Mouse (Mus musculus): ENCODE data around the gene Pigc. TPM values are rescaled to one million over a fixed set of nuclear protein-coding genes. Genes with fewer than 3 reads are reported as not detected.

Gene Pigc
- total and polyA plus RNA-seq, 3 experiments, result 0.93 to 26.1 (median 17.7) TPM

- H3K4me1 ChIP-seq (ENCODE audit: insufficient read depth, low read depth, low read length), result peaks cover 20% of the 10 kb centered on the region
- TF ChIP-seq GATA2 (IDR thresholded peaks at IDR 0.05; ENCODE audit: borderline replicate concordance, low read depth, low read length) (no peak), POLR2AphosphoS5 (IDR thresholded peaks at IDR 0.05; ENCODE audit: insufficient replicate concordance, low read depth, low read length) (no peak)
- no peaks in the 10 kb centered on the region for H3K36me3 ChIP-seq (replicated peaks)
- H3K9me3 ChIP-seq (replicated peaks), result no peaks in the 10 kb centered on the region
- DNase-seq (ENCODE audit: low spot score), result no peak
- no peak for ATAC-seq (ENCODE audit: extremely low read depth, insufficient number of reproducible peaks, low FRiP score, poor library complexity, severe bottlenecking)
- no peak within 1 kb of the TSS for H3K4me3 ChIP-seq (ENCODE audit: low read depth, low read length)
- H3K27me3 ChIP-seq (ENCODE audit: insufficient read depth, low read length), result peaks cover 15% of the 10 kb centered on the region
Measured at GRCm38 (mm10) chr1:161979536-161979935, 10.6 kb downstream of the Pigc start, which contains the start of gene 4930558K02Rik. Gene 4930558K02Rik, minus strand, starts transcription at chr1:161979636.

- Histone ChIP-seq H3K36me3 (replicated peaks) (no peaks in the 10 kb centered on the region), H3K27me3 (ENCODE audit: insufficient read depth, low read length) (peaks cover 18% of the 10 kb centered on the region), H3K9me3 (replicated peaks) (no peaks in the 10 kb centered on the region), H3K4me3 (ENCODE audit: low read depth, low read length) (no peak overlapping the region), H3K4me1 (ENCODE audit: insufficient read depth, low read depth, low read length) (peaks cover 19% of the 10 kb centered on the region)
- no peak for DNase-seq (ENCODE audit: low spot score)
- no peak for TF ChIP-seq TAL1 (conservative IDR thresholded peaks at IDR 0.05; ENCODE audit: low read depth, low read length)
- TF ChIP-seq POLR2AphosphoS5 (IDR thresholded peaks at IDR 0.05; ENCODE audit: insufficient replicate concordance, low read depth, low read length), result no peak
- no peak for TF ChIP-seq GATA1 (IDR thresholded peaks at IDR 0.05; ENCODE audit: borderline replicate concordance, low read length)
- no peak for TF ChIP-seq GATA2 (IDR thresholded peaks at IDR 0.05; ENCODE audit: borderline replicate concordance, low read depth, low read length)
- no peak for TF ChIP-seq CTCF (IDR thresholded peaks at IDR 0.05; ENCODE audit: low read depth, low read length)
- ATAC-seq (ENCODE audit: extremely low read depth, insufficient number of reproducible peaks, low FRiP score, poor library complexity, severe bottlenecking), result no peak
Measured at GRCm38 (mm10) chr1:161980046-161980445, 11.1 kb downstream of the Pigc start.

GRCm38 (mm10) chr1:161980626-161981298 is 11.8 kb downstream of the Pigc start:
- Histone ChIP-seq H3K4me1 (ENCODE audit: insufficient read depth, low read depth, low read length) (peaks cover 12% of the 10 kb centered on the region), H3K4me3 (ENCODE audit: low read depth, low read length) (no peak overlapping the region), H3K9me3 (replicated peaks) (no peaks in the 10 kb centered on the region), H3K36me3 (replicated peaks) (no peaks in the 10 kb centered on the region), H3K27me3 (ENCODE audit: insufficient read depth, low read length) (peaks cover 18% of the 10 kb centered on the region)
- no peak for ATAC-seq (ENCODE audit: extremely low read depth, insufficient number of reproducible peaks, low FRiP score, poor library complexity, severe bottlenecking)
- DNase-seq (ENCODE audit: low spot score), result no peak
- TF ChIP-seq TAL1 (conservative IDR thresholded peaks at IDR 0.05; ENCODE audit: low read depth, low read length) (no peak), POLR2AphosphoS5 (IDR thresholded peaks at IDR 0.05; ENCODE audit: insufficient replicate concordance, low read depth, low read length) (no peak), GATA1 (IDR thresholded peaks at IDR 0.05; ENCODE audit: borderline replicate concordance, low read length) (no peak), GATA2 (IDR thresholded peaks at IDR 0.05; ENCODE audit: borderline replicate concordance, low read depth, low read length) (no peak), CTCF (IDR thresholded peaks at IDR 0.05; ENCODE audit: low read depth, low read length) (no peak)

- peaks cover 23% of the 10 kb centered on the region for H3K27me3 ChIP-seq (ENCODE audit: insufficient read depth, low read length)
- H3K4me1 ChIP-seq (ENCODE audit: insufficient read depth, low read depth, low read length), result no peaks in the 10 kb centered on the region
- TF ChIP-seq GATA1 (IDR thresholded peaks at IDR 0.05; ENCODE audit: borderline replicate concordance, low read length) (no peak), TAL1 (conservative IDR thresholded peaks at IDR 0.05; ENCODE audit: low read depth, low read length) (no peak), POLR2AphosphoS5 (IDR thresholded peaks at IDR 0.05; ENCODE audit: insufficient replicate concordance, low read depth, low read length) (no peak), CTCF (IDR thresholded peaks at IDR 0.05; ENCODE audit: low read depth, low read length) (no peak), GATA2 (IDR thresholded peaks at IDR 0.05; ENCODE audit: borderline replicate concordance, low read depth, low read length) (no peak)
- no peaks in the 10 kb centered on the region for H3K36me3 ChIP-seq (replicated peaks)
- no peaks in the 10 kb centered on the region for H3K9me3 ChIP-seq (replicated peaks)
- DNase-seq (ENCODE audit: low spot score), result no peak
- no peak overlapping the region for H3K4me3 ChIP-seq (ENCODE audit: low read depth, low read length)
- ATAC-seq (ENCODE audit: extremely low read depth, insufficient number of reproducible peaks, low FRiP score, poor library complexity, severe bottlenecking), result no peak
Measured at GRCm38 (mm10) chr1:161983451-161983850, 14.5 kb downstream of the Pigc start.

GRCm38 (mm10) chr1:161983979-161984566 is 15.1 kb downstream of the Pigc start:
- TF ChIP-seq POLR2AphosphoS5 (IDR thresholded peaks at IDR 0.05; ENCODE audit: insufficient replicate concordance, low read depth, low read length) (no peak), TAL1 (conservative IDR thresholded peaks at IDR 0.05; ENCODE audit: low read depth, low read length) (no peak), GATA2 (IDR thresholded peaks at IDR 0.05; ENCODE audit: borderline replicate concordance, low read depth, low read length) (no peak), GATA1 (IDR thresholded peaks at IDR 0.05; ENCODE audit: borderline replicate concordance, low read length) (no peak), CTCF (IDR thresholded peaks at IDR 0.05; ENCODE audit: low read depth, low read length) (no peak)
- ATAC-seq (ENCODE audit: extremely low read depth, insufficient number of reproducible peaks, low FRiP score, poor library complexity, severe bottlenecking) (no peak), DNase-seq (ENCODE audit: low spot score) (no peak)
- Histone ChIP-seq H3K36me3 (replicated peaks) (no peaks in the 10 kb centered on the region), H3K4me1 (ENCODE audit: insufficient read depth, low read depth, low read length) (no peaks in the 10 kb centered on the region), H3K27me3 (ENCODE audit: insufficient read depth, low read length) (peaks cover 23% of the 10 kb centered on the region), H3K9me3 (replicated peaks) (no peaks in the 10 kb centered on the region), H3K4me3 (ENCODE audit: low read depth, low read length) (no peak overlapping the region)

GRCm38 (mm10) chr1:161990684-161991578 is 21.9 kb downstream of the Pigc start:
- TF ChIP-seq CTCF (IDR thresholded peaks at IDR 0.05; ENCODE audit: low read depth, low read length), result no peak
- TF ChIP-seq GATA2 (IDR thresholded peaks at IDR 0.05; ENCODE audit: borderline replicate concordance, low read depth, low read length), result no peak
- no peak for TF ChIP-seq TAL1 (conservative IDR thresholded peaks at IDR 0.05; ENCODE audit: low read depth, low read length)
- no peak for TF ChIP-seq POLR2AphosphoS5 (IDR thresholded peaks at IDR 0.05; ENCODE audit: insufficient replicate concordance, low read depth, low read length)
- no peak for TF ChIP-seq GATA1 (IDR thresholded peaks at IDR 0.05; ENCODE audit: borderline replicate concordance, low read length)
- Histone ChIP-seq H3K36me3 (replicated peaks) (no peaks in the 10 kb centered on the region), H3K9me3 (replicated peaks) (no peaks in the 10 kb centered on the region), H3K4me3 (ENCODE audit: low read depth, low read length) (no peak overlapping the region), H3K4me1 (ENCODE audit: insufficient read depth, low read depth, low read length) (no peaks in the 10 kb centered on the region), H3K27me3 (ENCODE audit: insufficient read depth, low read length) (peaks cover 16% of the 10 kb centered on the region)
- DNase-seq (ENCODE audit: low spot score), result no peak
- ATAC-seq (ENCODE audit: extremely low read depth, insufficient number of reproducible peaks, low FRiP score, poor library complexity, severe bottlenecking), result no peak

Data from G1E (cell line).